Mouse (Mus musculus) testis, adult 2 months (tissue): ENCODE measurements around the gene Sez6l2.

Experiments
- CTCF ChIP-seq: fragments of 200-500 bp; IDR thresholded peaks from 2 replicates; pipeline ENCODE4 v1.5.1; 2012; ENCODE audit warnings: low read depth, mild to moderate bottlenecking, inconsistent platforms, low read length, moderate library complexity; ENCODE audit not compliant: control insufficient read depth, insufficient read depth, insufficient replicate concordance
- POLR2A ChIP-seq: fragments of 200-500 bp; IDR thresholded peaks from 2 replicates; pipeline ENCODE4 v1.6.1; 2012; ENCODE audit warnings: low read depth, mild to moderate bottlenecking, inconsistent platforms, low read length, moderate library complexity; ENCODE audit not compliant: control insufficient read depth

GRCm38 (mm10) chr7:127017950-127018345 is 67.6 kb downstream of the Sez6l2 start:
- TF ChIP-seq CTCF: no peak
- TF ChIP-seq POLR2A: no peak
